Mouse (Mus musculus): ENCODE measurements around the gene Cdc6. TPM values are rescaled to one million over a fixed set of nuclear protein-coding genes. Genes with fewer than 3 reads are reported as not detected.
"Not testable (repeated sequence)": the region's sequence is repeated elsewhere in the genome, so short reads cannot be mapped to it uniquely, and the experiment has no call there.

Gene Cdc6
- polyA plus RNA-seq, 1 experiment from 2014 or later = 9.0 TPM

DNA sequence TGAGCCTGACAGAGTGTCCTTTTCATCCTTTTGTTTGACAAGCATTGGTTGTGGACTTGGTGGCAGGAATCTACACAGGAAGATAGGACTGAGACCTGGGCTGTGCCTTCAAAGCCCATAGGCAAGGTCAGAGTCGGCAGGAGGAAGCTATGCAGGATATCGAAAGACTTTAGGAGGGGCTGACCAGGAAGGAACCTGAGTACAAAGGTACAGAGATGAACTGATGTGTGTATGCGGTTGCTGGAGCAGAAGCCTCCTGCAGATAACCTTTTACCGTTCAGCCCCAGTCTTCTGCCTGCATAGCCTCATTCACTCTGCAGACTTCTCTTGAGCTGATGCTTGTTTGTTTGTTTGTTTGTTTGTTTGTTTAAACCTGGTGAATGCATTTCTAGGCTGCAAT, 2.0 kb upstream of the Cdc6 start:
- in situ Hi-C loops (cut with MboI; ENCODE audit: low pct_unique_long_range_greater_than_20kb) = no loop called here
- DNase-seq (ENCODE audit: low read depth, low spot score) (no peak), ATAC-seq (no peak)
- TF ChIP-seq CTCF (IDR thresholded peaks at IDR 0.05) = no peak
- no peaks in the 10 kb centered on the region for H3K27me3 ChIP-seq
- ChIA-PET CTCF (interaction anchor here (1.1 to 1.2 kb wide), 3 partner anchors 23 to 118 kb away, joined by 3 to 4 read pairs (median 3); partner anchors contain the start of gene Wipf2), POLR2A (interaction anchor here (0.9 kb wide), 1 partner anchor 20 kb away, joined by 3 read pairs; no protein-coding TSS in a partner anchor)

DNA sequence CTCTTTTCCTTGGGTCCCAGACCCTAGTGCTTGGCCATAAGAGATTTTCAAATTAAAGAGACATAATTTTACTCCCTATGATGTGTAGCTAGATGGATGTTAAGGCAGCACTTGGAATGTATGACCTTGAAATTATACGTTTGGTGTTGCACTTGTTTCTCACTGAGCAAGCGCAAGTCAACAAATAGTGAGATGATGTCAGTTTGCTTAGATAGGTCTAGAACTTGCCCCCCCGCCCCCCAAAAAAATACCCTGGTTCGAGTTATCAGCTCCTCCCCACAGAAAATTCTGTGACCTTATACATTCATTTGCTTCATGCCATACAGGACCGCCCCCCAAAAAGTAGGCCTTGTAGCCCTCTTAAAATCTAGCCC, 551 bp upstream of the Cdc6 start:
- no peak for ATAC-seq
- no peak for DNase-seq (ENCODE audit: low read depth, low spot score)
- ChIA-PET POLR2A (interaction anchor here (0.9 to 1.3 kb wide), 2 partner anchors 18 to 45 kb away, joined by 4 to 7 read pairs; no protein-coding TSS in a partner anchor), CTCF (interaction anchor here (1.7 kb wide), 1 partner anchor 25 kb away, joined by 3 read pairs; no protein-coding TSS in a partner anchor)
- in situ Hi-C loops (cut with MboI; ENCODE audit: low pct_unique_long_range_greater_than_20kb) = no loop called here
- TF ChIP-seq CTCF (IDR thresholded peaks at IDR 0.05) = no peak
- H3K27me3 ChIP-seq = no peaks in the 10 kb centered on the region

DNA sequence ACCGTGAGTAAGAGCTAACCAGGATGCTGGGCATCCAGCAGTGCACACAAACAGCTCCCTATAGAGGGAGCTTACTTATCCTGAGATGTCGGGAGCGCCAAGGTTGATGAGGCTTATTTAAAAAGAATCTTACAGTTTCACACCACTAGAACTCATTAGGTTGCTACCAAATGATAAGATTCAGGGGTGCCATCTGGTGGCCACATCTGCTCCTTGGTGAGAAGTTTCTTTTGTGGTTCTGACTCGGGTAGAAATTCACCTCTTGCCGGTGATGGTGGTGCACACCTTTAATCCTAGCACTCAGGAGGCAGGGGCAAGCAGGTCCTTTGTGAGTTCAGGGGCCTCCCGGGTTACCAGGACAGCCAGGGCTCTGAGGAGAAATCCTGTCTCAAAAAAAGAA, 2.1 kb downstream of the Cdc6 start:
- no peak for TF ChIP-seq CTCF (IDR thresholded peaks at IDR 0.05)
- POLR2A ChIA-PET = no interaction called here
- DNase-seq (ENCODE audit: low read depth, low spot score) = no peak
- CTCF ChIA-PET = interaction anchor here (0.7 to 2.9 kb wide), 3 partner anchors 45 to 52 kb away, joined by 4 to 13 read pairs (median 5); no protein-coding TSS in a partner anchor
- in situ Hi-C loops (cut with MboI; ENCODE audit: low pct_unique_long_range_greater_than_20kb) = loop anchor here (10.0 kb wide), 2 partner anchors 65 to 205 kb away; no protein-coding TSS in a partner anchor
- ATAC-seq = no peak
- no peaks in the 10 kb centered on the region for H3K27me3 ChIP-seq

DNA sequence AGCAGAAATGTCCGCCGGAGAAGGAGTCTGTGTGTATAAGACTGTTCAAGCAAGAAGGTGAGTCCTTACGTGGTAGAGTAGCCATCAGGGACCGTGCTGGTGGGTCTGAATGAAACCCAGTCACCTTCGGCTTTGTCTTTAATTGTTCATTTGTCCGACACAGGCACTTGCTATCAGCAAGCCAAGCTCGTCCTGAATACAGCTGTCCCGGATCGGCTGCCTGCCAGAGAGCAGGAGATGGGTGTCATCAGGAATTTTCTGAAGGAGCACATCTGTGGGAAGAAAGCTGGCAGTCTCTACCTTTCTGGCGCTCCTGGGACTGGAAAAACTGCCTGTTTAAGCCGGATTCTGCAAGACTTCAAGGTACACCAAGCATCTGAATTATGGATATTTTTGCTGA, 2.8 kb downstream of the Cdc6 start:
- H3K27me3 ChIP-seq = no peaks in the 10 kb centered on the region
- DNase-seq (ENCODE audit: low read depth, low spot score) (no peak), ATAC-seq (no peak)
- CTCF ChIA-PET = interaction anchor here (2.9 kb wide), 1 partner anchor 52 kb away, joined by 13 read pairs; no protein-coding TSS in a partner anchor
- no peak for TF ChIP-seq CTCF (IDR thresholded peaks at IDR 0.05)
- in situ Hi-C loops (cut with MboI; ENCODE audit: low pct_unique_long_range_greater_than_20kb) = loop anchor here (10.0 kb wide), 2 partner anchors 64 to 204 kb away; no protein-coding TSS in a partner anchor
- POLR2A ChIA-PET = no interaction called here

DNA sequence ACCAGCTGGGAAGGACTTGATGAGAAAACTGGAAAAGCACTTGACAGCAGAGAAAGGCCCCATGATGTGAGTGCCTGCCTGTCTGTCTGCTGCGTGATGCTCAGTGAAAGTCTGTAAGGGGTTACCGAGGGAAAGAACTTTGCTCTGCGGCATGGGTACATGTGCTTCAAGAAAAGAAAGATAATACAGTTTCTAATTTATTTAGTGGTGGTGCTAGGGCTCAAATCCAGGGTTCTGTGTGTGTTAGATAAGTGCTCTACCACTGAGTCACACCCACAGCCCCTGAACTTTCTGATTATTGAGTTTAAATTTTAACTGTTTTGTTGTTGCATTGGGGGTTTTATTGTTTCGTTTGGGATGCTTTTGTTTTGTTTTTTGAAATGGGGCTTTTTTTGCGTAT, 3.9 kb downstream of the Cdc6 start:
- ChIA-PET POLR2A (no interaction called here), CTCF (no interaction called here)
- DNase-seq (ENCODE audit: low read depth, low spot score) (no peak), ATAC-seq (no peak)
- no peaks in the 10 kb centered on the region for H3K27me3 ChIP-seq
- TF ChIP-seq CTCF (IDR thresholded peaks at IDR 0.05) = no peak
- in situ Hi-C loops (cut with MboI; ENCODE audit: low pct_unique_long_range_greater_than_20kb) = loop anchor here (10.0 kb wide), 2 partner anchors 63 to 203 kb away; no protein-coding TSS in a partner anchor

DNA sequence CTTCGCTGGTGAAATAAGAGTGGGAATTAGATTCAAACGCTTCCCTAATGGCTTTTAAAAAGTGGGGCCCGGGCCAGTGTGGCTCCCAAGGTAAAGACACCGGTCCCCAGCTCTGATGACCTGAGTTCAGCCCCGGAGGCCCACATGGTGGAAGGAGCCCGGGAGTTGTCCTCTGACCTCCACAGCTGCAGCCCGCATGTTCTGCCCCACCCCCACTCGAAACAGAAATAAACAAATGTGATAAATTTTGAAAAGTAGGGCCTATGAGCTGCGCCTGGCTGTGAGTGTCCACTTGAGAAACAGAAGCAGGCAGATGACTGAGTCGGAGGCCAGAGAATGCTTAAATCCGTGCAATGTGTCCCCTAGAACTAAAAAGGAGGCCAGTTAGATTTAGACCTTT, 6.6 kb downstream of the Cdc6 start:
- ATAC-seq (no peak), DNase-seq (ENCODE audit: low read depth, low spot score) (no peak)
- POLR2A ChIA-PET = no interaction called here
- no peaks in the 10 kb centered on the region for H3K27me3 ChIP-seq
- in situ Hi-C loops (cut with MboI; ENCODE audit: low pct_unique_long_range_greater_than_20kb) = loop anchor here (10.0 kb wide), 2 partner anchors 61 to 201 kb away; no protein-coding TSS in a partner anchor
- CTCF ChIA-PET = no interaction called here
- TF ChIP-seq CTCF (IDR thresholded peaks at IDR 0.05) = no peak

DNA sequence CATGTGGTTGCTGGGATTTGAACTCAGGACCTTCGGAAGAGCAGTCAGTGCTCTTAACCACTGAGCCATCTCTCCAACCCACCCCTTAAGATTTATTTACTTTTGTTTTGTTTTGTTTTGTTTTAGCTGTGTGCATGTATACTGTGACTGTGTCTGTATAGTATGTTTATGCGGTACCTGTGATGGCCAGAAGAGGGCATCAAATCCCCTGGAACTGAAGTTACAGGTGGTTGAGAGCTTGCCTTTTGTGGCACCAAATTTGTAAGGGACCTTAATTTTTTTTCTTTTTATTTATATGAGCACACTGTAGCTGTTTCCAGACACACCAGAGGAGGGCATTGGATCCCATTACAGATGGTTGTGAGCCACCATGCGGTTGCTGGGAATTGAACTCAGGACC, 8.8 kb downstream of the Cdc6 start:
- ChIA-PET CTCF (interaction anchor here (1.0 kb wide), 1 partner anchor 11 kb away, joined by 4 read pairs; the partner anchor contains the start of gene Rara), POLR2A (interaction anchor here (0.6 kb wide), 1 partner anchor 8 kb away, joined by 4 read pairs; no protein-coding TSS in a partner anchor)
- not testable (repeated sequence) for H3K27me3 ChIP-seq; DNase-seq (ENCODE audit: low read depth, low spot score); ATAC-seq
- TF ChIP-seq CTCF (IDR thresholded peaks at IDR 0.05) = peak; percentile 75
- in situ Hi-C loops (cut with MboI; ENCODE audit: low pct_unique_long_range_greater_than_20kb) = loop anchor here (5.0 to 10.0 kb wide), 3 partner anchors 58 to 231 kb away; no protein-coding TSS in a partner anchor

DNA sequence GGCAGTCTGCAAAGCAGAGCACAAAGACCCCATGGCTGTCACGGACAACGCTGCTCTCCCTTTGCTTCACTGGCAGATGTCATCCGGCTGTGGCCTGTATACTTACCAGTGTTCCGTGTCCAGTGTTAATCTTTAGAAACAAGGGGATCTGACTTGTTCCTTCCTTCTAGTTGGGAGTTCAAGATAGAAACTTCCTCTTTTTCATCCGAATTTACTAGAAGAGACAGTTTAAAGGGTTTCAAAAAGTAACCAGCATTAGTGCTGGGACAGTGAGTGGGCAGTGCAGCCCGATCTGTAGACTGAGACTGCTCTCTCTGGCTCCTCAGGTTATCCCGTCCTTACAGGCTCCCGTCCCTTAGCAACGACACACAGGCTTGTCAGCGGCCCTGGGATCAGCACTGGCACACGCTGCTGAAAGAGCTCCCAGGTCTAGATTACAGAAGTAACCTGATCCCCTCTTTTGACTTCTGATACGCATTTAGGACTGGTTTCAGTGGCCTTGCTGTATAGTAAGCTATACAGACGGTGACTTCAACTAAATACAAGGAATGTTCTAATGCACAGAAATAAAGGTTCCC, 9.9 kb downstream of the Cdc6 start:
- POLR2A ChIA-PET = no interaction called here

DNA sequence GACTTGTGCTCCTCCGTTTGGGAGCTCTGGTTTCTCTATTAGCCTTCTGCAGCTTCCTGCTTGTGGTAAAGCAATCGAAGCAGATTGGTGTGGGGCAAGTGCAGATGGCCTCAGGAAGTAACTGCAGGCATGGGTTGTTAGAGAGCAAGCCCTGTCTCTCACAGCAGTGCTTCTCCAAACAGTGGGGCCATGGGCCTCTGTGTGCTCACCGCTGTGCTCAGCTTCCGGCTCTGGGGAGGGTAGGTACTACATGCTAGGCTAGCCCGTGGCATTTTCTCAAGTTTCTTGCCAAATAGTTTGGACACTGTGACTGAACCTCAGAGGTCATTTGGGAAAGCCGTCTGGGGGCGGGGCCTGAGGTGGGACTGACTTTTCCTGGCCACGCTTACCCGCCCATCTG, 10.6 kb downstream of the Cdc6 start:
- in situ Hi-C loops (cut with MboI; ENCODE audit: low pct_unique_long_range_greater_than_20kb) = loop anchor here (5.0 to 10.0 kb wide), 3 partner anchors 57 to 229 kb away; no protein-coding TSS in a partner anchor
- CTCF ChIA-PET = interaction anchor here (1.0 kb wide), 1 partner anchor 10 kb away, joined by 4 read pairs; no protein-coding TSS in a partner anchor
- ATAC-seq (no peak), DNase-seq (ENCODE audit: low read depth, low spot score) (no peak)
- TF ChIP-seq CTCF (IDR thresholded peaks at IDR 0.05) = no peak
- POLR2A ChIA-PET = no interaction called here
- H3K27me3 ChIP-seq = no peaks in the 10 kb centered on the region

More for the DNA sequence above, 9.9 kb downstream of the Cdc6 start:
- no peak for TF ChIP-seq CTCF (IDR thresholded peaks at IDR 0.05)
- ATAC-seq (no peak), DNase-seq (ENCODE audit: low read depth, low spot score) (no peak)
- no peaks in the 10 kb centered on the region for H3K27me3 ChIP-seq
- CTCF ChIA-PET = interaction anchor here (1.0 kb wide), 2 partner anchors 9 to 10 kb away, joined by 4 read pairs; partner anchors contain the start of gene Rara
- in situ Hi-C loops (cut with MboI; ENCODE audit: low pct_unique_long_range_greater_than_20kb) = loop anchor here (5.0 to 10.0 kb wide), 3 partner anchors 57 to 230 kb away; no protein-coding TSS in a partner anchor

DNA sequence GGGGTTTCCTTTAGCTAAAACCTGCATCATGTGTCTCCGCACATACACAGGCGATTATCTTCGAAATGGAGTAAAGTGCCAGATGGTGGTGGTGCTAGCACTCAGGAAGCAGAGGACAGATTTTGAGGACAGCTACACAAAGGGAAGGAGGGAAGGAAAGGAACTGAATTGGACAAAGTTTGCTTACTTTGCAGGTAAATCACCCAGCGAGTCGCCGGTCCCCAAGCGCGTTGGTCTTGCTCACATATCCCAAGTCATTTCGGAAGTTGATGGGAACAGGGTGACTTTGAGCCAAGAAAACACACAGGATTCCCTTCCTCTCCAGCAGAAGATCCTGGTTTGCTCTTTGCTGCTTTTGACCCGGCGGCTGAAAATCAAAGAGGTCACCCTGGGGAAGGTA, 11.4 kb downstream of the Cdc6 start:
- ChIA-PET CTCF (interaction anchor here (1.2 to 1.3 kb wide), 2 partner anchors 57 to 127 kb away, joined by 3 read pairs; no protein-coding TSS in a partner anchor), POLR2A (no interaction called here)
- DNase-seq (ENCODE audit: low read depth, low spot score) = no peak
- ATAC-seq = no peak
- in situ Hi-C loops (cut with MboI; ENCODE audit: low pct_unique_long_range_greater_than_20kb) = loop anchor here (5.0 to 10.0 kb wide), 3 partner anchors 56 to 228 kb away; no protein-coding TSS in a partner anchor
- H3K27me3 ChIP-seq = no peaks in the 10 kb centered on the region
- TF ChIP-seq CTCF (IDR thresholded peaks at IDR 0.05) = no peak

DNA sequence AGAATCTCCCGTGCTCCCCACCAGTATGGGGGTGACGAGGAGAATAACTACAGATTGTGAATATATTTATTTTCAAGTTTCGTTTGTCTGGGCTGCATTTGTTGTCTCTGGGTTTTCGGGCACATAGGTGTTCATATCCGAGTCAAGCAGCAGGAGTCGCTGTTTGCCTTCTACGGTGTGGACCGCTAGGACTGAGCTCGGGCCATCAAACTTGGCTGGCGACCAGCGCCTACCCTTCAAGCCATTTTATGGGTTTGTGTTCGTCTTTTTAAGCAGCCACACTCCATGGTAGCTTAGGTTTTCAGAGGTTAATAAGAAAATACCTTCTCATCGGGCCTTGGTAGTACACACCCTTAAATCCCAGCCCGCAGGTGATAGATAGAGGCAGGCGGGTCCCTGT, 14.2 kb downstream of the Cdc6 start:
- in situ Hi-C loops (cut with MboI; ENCODE audit: low pct_unique_long_range_greater_than_20kb); H3K27me3 ChIP-seq; DNase-seq (ENCODE audit: low read depth, low spot score); POLR2A ChIA-PET; ATAC-seq: not testable (repeated sequence)
- CTCF ChIA-PET = interaction anchor here (0.9 to 3.1 kb wide), 4 partner anchors 11 to 223 kb away, joined by 3 to 8 read pairs (median 4); no protein-coding TSS in a partner anchor

DNA sequence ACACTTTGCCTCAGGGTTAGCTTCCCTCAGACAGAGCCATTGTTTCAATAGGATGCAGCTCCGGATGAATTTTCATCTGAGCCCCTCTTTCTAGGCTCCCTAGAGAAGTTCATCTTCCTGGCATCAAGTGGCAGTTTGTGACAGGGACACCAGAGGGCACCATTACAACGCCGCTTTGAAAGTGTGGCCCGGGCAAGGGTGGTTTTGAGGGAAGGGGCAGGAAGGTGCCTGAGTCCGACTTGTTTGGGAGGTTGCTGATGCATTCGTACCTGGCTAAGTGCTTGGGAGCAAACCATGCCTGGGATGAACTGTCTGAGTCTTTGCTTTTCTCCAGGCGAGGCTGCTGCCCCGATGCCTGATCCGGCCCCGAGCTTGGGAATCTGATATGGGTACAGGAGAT, 14.7 kb downstream of the Cdc6 start:
- ATAC-seq; in situ Hi-C loops (cut with MboI; ENCODE audit: low pct_unique_long_range_greater_than_20kb); H3K27me3 ChIP-seq; POLR2A ChIA-PET; DNase-seq (ENCODE audit: low read depth, low spot score): not testable (repeated sequence)
- CTCF ChIA-PET = interaction anchor here (0.9 to 3.1 kb wide), 4 partner anchors 11 to 222 kb away, joined by 3 to 8 read pairs (median 4); no protein-coding TSS in a partner anchor

DNA sequence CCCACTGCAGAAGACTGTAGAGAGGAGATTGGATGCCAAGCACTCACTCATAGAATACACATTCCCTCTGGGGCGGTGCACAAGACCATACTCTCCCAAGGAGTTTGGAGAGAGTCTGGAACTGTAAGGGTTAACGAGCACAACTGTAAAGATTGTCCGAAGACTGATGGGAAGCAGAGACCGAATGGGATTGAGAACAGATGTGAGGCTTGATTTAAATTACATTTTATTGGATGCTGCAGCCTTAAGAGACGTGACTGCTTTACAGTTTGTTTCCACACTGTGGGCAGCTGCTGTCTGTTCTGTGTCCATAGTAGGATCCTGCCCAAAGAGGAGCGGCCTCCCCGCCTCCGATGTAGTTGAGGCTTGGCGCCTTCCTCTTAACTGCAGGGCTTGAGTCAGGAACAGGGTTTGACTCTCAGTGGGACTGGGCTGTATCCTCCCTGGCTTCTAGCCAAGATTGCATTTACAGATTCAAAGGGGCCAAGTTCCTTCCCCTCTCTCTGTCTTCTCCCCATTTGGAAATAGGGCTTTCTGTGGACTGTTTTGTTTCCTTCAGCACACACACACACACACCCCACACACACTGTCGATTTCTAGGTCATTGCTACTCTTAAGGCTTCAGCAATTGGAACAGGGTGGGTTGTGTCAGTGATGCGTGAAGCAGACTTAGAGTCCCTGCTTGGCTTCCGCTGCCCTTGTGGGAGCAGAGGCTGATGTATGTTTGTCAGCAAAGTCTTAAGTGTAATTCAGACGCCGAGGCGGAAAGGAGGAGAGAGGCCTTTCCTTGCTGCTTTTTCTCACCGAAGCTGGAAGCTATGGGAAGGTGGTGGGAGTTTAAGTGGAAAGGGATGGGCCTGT, 15.5 kb downstream of the Cdc6 start:
- in situ Hi-C loops (cut with MboI; ENCODE audit: low pct_unique_long_range_greater_than_20kb); H3K27me3 ChIP-seq; ATAC-seq; POLR2A ChIA-PET; DNase-seq (ENCODE audit: low read depth, low spot score): not testable (repeated sequence)
- CTCF ChIA-PET = interaction anchor here (3.1 kb wide), 1 partner anchor 49 kb away, joined by 8 read pairs; no protein-coding TSS in a partner anchor

Measured in Patski (cell line).